Mouse (Mus musculus) CH12F3 (cell line): ENCODE results near the gene Pik3r1.

ENCODE experiments used
- in situ Hi-C: fragments of 300-500 bp; cut with MboI; formaldehyde crosslinking; loops from 2 replicates; pipeline ENCODE4 v1.14.3; 2020; ENCODE audit warnings: low sequenced_read_pairs

Pik3r1 gene

GRCm38 (mm10) chr13:101767809-101768629, at the start of gene Pik3r1:
Pik3r1 (minus strand) TSS chr13:101768217.
- in situ Hi-C loops = no loop called here

GRCm38 (mm10) chr13:101813267-101813900, 45.4 kb upstream of the Pik3r1 start:
- in situ Hi-C loops = no loop called here

- in situ Hi-C loops = no loop called here
These were observed 44.3 kb upstream of the Pik3r1 start for GRCm38 (mm10) chr13:101812341-101812740.

- in situ Hi-C loops = no loop called here
These were observed 43.9 kb upstream of the Pik3r1 start for GRCm38 (mm10) chr13:101811882-101812281.

GRCm38 (mm10) chr13:101810667-101811066, 42.6 kb upstream of the Pik3r1 start:
- in situ Hi-C loops = no loop called here

GRCm38 (mm10) chr13:101809796-101810195, 41.8 kb upstream of the Pik3r1 start:
- in situ Hi-C loops = no loop called here

GRCm38 (mm10) chr13:101805559-101806091, 37.6 kb upstream of the Pik3r1 start:
- in situ Hi-C loops = no loop called here

GRCm38 (mm10) chr13:101801372-101802186, 33.6 kb upstream of the Pik3r1 start:
- in situ Hi-C loops = no loop called here

- in situ Hi-C loops = no loop called here
These were observed 32.9 kb upstream of the Pik3r1 start for GRCm38 (mm10) chr13:101800833-101801371.

- in situ Hi-C loops = no loop called here
These were observed 32.1 kb upstream of the Pik3r1 start for GRCm38 (mm10) chr13:101800021-101800596.

- in situ Hi-C loops = no loop called here
These were observed 31.3 kb upstream of the Pik3r1 start for GRCm38 (mm10) chr13:101799318-101799717.

- in situ Hi-C loops = no loop called here
These were observed 30.5 kb upstream of the Pik3r1 start for GRCm38 (mm10) chr13:101798522-101798921.

- in situ Hi-C loops = no loop called here
These were observed 29.0 kb upstream of the Pik3r1 start for GRCm38 (mm10) chr13:101796983-101797382.

GRCm38 (mm10) chr13:101785705-101786104, 17.7 kb upstream of the Pik3r1 start:
- in situ Hi-C loops = no loop called here

- in situ Hi-C loops = no loop called here
These were observed 16.8 kb upstream of the Pik3r1 start for GRCm38 (mm10) chr13:101784651-101785289.

- in situ Hi-C loops = no loop called here
These were observed 11.0 kb upstream of the Pik3r1 start for GRCm38 (mm10) chr13:101779011-101779410.

GRCm38 (mm10) chr13:101777851-101778250, 9.8 kb upstream of the Pik3r1 start:
- in situ Hi-C loops = no loop called here

GRCm38 (mm10) chr13:101771071-101771470, 3.1 kb upstream of the Pik3r1 start:
- in situ Hi-C loops = no loop called here

GRCm38 (mm10) chr13:101769955-101770354, 1.9 kb upstream of the Pik3r1 start:
- in situ Hi-C loops = no loop called here

- in situ Hi-C loops = no loop called here
These were observed 594 bp upstream of the Pik3r1 start for GRCm38 (mm10) chr13:101768630-101768991.
